Mouse (Mus musculus): Measurements from ENCODE around the gene Olfr554. TPM values are rescaled to one million over a fixed set of nuclear protein-coding genes. Genes with fewer than 3 reads are reported as not detected.
"Not testable (repeated sequence)": the region's sequence is repeated elsewhere in the genome, so short reads cannot be mapped to it uniquely, and the experiment has no call there.

Gene Olfr554
- not detected in 2 replicates for polyA plus RNA-seq (2012; rRNA removed)

DNA sequence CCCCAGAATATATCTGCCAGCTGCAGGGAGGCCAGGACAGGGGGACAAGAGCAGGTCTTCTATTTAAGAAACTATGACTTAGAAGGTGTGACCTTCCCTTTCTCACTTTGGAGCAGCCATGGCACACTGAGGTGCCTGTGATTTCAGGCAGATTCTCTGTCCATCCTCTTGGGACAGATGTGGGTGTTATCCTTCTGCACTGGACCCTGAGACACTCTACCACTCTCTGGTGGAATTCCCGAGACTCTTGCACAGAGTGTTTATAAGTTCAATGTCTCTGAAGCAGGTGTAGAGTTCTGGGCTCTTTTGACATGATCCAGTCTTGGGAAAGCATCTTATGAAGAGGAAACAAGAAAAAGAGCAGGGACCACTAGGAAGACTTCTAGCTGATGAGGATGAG is at the start of gene Olfr554:
Gene Olfr554, plus strand, starts transcription at position 301 of the 400 bp plus-strand sequence.
- DNase-seq (ENCODE audit: low read depth), result no peak

DNA sequence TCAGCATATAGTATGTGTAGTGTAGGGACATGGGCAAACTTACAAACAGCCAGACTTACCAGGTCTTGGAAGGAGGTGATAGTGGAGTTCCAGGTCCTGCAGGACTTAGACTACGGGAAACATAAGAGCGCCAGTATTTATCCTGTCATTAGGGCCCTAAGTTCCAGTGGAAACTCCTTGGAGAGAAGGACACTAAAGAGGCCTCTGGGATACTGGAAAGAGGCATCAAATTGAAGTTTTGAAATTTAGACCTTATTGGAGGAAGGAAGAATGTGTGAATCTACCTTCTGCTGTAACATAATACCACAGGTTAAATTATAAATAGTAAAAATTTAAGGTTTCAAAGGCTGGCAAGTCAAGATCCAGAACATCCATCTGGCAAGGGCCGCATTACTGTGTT is 46.4 kb upstream of the Olfr554 start, which contains the start of gene Olfr551:
Gene Olfr551, minus strand, starts transcription at position 101 of the 400 bp plus-strand sequence.
- no peak for DNase-seq (ENCODE audit: low read depth)

DNA sequence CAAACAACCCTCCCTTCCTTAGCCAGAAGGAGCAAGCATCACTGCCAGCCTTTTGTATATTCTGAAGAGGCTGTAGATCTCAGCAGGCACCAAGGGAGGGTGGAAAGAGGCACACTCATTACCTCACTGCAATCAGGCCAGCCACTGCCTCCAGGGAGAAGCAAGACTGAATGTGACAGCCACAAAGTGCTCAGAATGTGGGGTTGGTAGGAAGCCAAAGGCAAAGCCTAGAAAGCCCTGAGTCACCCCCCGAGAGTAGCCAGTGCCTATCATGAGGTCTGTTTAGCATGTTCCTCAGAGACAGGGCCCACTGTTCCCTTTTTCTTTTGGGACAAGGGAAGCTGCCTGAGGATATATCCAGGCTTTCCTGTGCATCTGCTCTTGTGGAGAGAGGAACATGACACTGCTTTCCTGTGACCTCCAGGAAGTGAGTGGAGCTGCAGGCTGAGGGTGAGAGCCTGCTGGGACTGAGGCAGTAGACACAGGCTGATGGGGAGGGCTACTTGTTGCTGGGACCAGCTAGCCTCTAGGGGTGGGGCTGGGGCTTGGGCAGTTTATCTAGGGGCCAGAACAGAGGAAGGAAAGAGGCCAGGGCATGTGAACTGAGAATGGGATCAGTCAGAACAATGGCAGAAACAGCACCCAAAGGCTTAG is 40.7 kb upstream of the Olfr554 start, which contains the start of gene Olfr552:
Gene Olfr552, plus strand, starts transcription at position 393 of the 654 bp plus-strand sequence.
- DNase-seq (ENCODE audit: low read depth), result no peak

DNA sequence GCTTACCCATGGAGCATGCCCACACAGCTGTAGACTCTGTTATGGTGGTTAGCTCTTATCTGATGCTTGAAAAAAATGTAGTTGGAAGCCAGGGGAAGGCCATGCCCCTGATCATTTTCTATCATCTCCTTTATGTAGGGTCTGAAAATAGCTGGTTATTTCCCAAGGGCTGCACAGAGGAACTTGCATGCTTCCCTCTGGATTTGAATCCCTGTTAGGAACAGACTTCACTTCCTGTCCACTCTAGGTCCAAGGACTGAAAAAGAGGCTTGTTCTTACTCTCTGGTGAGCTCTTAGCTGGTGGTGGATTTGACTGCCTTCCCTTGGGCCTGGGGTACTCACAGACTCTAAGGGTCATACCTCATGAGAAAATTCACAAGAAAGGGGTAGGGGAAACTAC is 20.1 kb upstream of the Olfr554 start, which contains the start of gene Olfr553:
Gene Olfr553, minus strand, starts transcription at position 101 of the 400 bp plus-strand sequence.
- no peak for DNase-seq (ENCODE audit: low read depth)

DNA sequence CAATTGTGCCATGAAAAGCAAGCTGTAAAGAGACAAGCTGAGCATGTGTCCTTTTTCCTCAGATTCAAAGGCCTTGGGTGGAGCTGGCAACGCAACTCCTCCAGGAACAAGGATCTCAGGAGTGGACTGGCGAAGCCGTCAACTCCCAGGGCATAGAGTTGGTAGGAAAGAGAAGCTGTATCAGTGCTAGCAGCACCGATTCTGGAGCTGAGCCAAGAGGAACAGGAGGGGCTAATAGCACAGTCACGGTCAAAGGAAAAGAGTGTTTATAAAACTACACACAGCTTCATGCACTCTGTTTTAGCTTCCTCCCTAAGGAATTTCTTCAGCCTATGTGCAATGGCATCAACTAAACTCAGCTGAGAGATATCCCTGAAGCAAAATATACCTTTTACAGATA is 18.6 kb upstream of the Olfr554 start:
- DNase-seq (ENCODE audit: low read depth), result no peak

DNA sequence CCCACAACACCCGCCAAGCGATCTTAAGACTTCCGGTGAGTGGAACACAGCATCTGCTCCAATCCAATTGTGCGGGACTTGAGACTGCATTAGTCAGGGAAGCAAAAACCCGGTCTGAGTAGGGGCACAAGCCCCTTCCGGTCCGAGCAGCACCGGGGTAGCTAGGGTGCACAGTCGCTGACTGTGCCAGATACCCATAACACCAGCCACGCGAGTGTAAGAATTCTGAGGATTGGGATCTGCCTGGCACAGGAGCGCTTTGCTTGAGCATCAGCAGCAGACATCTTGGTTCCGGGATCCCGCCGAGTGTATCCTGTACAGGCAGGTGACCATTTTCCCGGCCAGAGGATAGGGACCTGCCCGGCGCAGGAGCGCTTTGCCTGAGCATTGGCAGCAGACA is 17.9 kb upstream of the Olfr554 start:
- DNase-seq (ENCODE audit: low read depth), result not testable (repeated sequence)

DNA sequence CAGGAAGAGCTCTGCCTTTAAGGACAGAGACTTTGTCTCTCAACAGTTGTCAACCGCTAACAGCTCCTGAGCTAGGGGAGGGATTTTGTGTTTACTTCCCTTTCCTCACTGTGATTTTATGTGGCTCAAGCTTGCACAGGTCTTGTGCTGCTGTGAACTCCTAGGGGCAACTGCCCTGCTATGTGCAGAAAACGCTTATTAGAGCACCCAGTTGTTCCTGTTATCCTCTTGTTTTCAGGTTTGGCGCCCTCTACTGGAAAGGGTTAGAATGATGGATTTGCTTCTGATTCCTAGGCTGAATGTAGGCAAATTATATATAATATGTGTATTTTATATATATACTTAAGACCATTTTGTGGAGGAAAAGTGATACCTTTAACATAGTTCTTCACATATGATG is 1.6 kb upstream of the Olfr554 start:
- DNase-seq (ENCODE audit: low read depth), result peak; percentile 1

DNA sequence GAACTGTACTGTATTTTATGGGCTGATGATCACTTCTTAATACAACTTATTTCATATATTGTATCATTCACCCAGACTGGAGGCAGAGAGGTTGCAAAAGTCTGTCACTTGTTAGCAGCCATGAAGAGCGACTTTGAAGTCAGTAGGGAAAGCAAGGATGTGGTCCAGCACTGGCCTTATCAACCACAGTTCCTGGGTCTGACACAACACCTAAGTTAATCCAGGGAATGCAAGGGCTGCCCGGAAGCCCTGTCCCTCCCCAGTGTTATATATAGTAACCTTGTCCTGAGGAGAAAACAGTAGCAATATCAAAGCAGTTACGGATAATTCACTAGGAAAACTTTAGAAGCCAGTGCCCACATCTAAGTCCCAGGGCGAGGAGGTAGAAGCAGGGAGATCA is 6.7 kb downstream of the Olfr554 start:
- not testable (repeated sequence) for DNase-seq (ENCODE audit: low read depth)

DNA sequence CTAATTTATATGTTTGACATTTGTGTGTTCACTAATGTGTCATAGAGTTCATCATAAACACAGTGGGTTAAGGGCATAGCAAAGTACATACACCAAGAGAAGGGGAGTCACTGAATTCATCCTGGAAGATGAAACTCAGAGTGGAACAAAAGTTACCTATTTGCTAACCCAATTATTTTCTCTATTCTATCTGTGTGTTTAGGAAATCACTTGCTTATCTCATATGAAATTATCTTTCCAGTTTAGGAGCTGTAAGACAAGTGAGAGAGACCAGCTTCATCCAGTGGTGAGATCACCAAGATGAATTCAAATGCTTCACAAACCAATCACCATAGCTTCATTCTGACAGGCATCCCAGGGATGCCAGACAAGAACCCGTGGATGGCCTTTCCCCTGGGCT is 20.3 kb downstream of the Olfr554 start, which contains the start of gene Olfr555:
Gene Olfr555, plus strand, starts transcription at position 301 of the 400 bp plus-strand sequence.
- DNase-seq (ENCODE audit: low read depth), result no peak

DNA sequence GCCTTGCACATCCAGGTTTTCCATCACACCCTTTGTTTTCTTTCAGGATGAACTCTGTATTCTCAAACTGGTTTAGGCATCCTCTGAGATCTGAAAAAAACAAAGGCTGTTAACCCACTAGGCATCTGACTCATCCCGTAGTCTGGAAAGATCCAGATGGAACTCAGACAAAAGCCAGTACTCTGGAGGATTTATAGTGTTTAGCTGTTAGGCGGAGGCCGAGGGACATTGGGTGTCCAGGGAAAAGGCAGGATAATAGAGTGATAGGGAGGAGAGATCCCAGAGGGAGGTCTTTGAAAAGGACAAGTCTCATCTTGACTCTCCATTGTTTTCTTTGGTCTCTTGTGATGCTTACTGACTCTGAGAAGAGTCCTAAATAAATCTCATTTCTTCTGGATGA is 26.4 kb downstream of the Olfr554 start, which contains the start of gene Olfr556:
Gene Olfr556, plus strand, starts transcription at position 301 of the 400 bp plus-strand sequence.
- DNase-seq (ENCODE audit: low read depth), result no peak

DNA sequence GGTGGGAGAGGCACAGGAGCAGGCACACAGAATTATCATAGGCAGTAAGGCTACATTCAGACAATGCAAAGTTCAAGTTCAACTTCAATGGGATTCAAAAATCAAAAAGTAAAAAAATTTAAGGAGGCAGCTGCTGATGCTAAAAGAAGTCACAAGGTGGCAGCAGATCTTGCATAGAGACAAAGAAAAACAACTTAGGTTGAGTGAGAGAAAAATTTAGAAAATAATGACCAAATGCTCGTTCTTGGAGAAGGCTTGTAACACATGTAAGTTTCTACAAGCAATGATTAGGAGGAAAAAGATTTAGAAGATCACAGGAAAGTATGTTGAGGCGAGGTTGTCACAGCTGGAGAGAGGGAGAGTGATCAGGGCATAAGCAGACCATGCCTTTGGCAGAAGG is 27.1 kb downstream of the Olfr554 start:
- no peak for DNase-seq (ENCODE audit: low read depth)

DNA sequence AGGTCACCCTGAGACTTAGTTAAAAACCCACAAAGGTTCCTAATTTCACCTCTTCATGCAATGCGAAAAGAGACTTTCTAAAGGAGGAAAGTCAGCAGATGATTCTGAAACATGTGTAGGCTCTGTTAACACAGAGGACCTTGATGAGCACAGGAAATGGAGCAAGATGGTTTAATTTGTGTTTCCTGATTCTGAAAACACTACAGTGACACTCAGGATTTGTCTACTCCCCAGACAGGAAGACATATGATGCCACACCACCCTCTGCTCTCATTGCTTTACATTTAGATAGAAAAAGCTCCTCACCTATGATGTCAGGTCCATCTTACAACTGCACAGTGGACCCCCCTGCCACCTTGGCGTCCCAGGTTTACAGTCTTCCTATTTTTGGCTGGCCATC is 38.0 kb downstream of the Olfr554 start:
- no peak for DNase-seq (ENCODE audit: low read depth)

DNA sequence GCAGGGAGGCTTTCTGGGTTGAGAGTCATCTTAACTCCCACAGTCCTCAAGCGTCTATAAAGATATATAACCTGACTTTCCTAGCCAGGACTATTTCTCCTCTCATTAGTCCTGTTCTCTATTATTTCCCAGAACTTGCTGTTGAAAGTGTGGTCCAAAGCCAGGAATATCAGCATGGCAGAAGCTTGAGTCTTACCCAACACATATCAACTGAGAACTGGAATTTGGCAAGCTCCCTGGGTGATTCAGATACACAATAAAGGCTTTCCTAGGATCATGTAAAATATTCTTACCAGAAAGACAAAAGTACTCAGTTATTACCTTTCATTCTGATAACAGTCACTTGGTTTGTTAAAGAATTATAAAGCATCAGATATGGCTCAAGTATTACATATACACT is 43.7 kb downstream of the Olfr554 start:
- DNase-seq (ENCODE audit: low read depth), result no peak

DNA sequence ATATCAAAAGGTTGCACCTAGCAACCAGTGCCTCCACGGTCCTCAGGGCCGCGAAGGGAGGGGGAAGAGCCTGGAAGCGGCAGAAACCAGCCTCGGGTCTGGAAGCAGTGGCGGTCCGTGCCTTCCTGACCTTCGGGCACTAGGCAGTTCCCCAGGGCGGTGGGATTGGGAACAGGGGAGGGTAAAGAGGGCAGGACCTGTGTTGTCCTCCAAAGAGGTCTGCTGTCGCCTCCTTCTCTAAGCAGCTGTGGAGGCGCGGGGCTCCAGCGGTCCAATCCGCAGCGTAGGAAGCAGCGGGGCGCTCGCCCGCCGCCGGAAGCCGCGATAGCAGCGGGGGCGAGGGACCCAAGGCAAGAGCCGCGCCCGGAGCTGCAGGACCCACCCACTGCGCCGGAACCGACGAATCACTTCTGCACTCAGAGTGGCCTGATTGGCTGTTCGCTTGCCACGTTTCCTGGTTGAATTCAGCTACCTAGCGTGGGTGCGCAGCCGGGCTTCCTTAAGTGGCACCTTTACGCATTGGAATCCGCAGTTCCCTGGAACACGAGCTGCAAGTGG is 48.8 kb downstream of the Olfr554 start, which contains the start of gene Trim68:
Gene Trim68, minus strand, starts transcription at position 384 of the 558 bp plus-strand sequence.
- DNase-seq (ENCODE audit: low read depth), result peak; percentile 63

Other genes starting within 250 kb of the Olfr554 start
- gene Rrm1, start 196.7 kb upstream of the Olfr554 start, polyA plus RNA-seq (2012; rRNA removed), result 13.2 and 13.8 TPM in 2 replicates
- 1.5 and 2.4 TPM in 2 replicates for gene Olfr543, start 156.8 kb upstream of the Olfr554 start, polyA plus RNA-seq (2012; rRNA removed)
- gene Olfr544, start 150.1 kb upstream of the Olfr554 start, polyA plus RNA-seq (2012; rRNA removed), result not detected in 2 replicates
- gene Olfr545, start 138.9 kb upstream of the Olfr554 start, polyA plus RNA-seq (2012; rRNA removed), result not detected in 2 replicates
- gene Olfr547, start 103.7 kb upstream of the Olfr554 start, polyA plus RNA-seq (2012; rRNA removed), result not detected in 2 replicates
- not detected in 2 replicates for gene Olfr548-ps1, start 97.5 kb upstream of the Olfr554 start, polyA plus RNA-seq (2012; rRNA removed)
- gene Olfr549, start 88.6 kb upstream of the Olfr554 start, polyA plus RNA-seq (2012; rRNA removed), result not detected in 2 replicates
- 5.4 and 6.4 TPM in 2 replicates for gene Trim21, start 72.9 kb upstream of the Olfr554 start, polyA plus RNA-seq (2012; rRNA removed)
- gene Olfr550, start 67.0 kb upstream of the Olfr554 start, polyA plus RNA-seq (2012; rRNA removed), result 0.20 and 0.45 TPM in 2 replicates
- gene Olfr551, start 46.5 kb upstream of the Olfr554 start, polyA plus RNA-seq (2012; rRNA removed), result not detected in 2 replicates
- not detected in 2 replicates for gene Olfr552, start 40.7 kb upstream of the Olfr554 start, polyA plus RNA-seq (2012; rRNA removed)
- gene Olfr553, start 20.2 kb upstream of the Olfr554 start, polyA plus RNA-seq (2012; rRNA removed), result not detected in 2 replicates
- gene Olfr555, start 20.4 kb downstream of the Olfr554 start, polyA plus RNA-seq (2012; rRNA removed), result not detected in 2 replicates
- gene Olfr556, start 26.5 kb downstream of the Olfr554 start, polyA plus RNA-seq (2012; rRNA removed), result not detected in 2 replicates
- gene Trim68, start 48.9 kb downstream of the Olfr554 start, polyA plus RNA-seq (2012; rRNA removed), result 37.4 and 42.2 TPM in 2 replicates
- not detected in 2 replicates for gene Olfr557, start 57.5 kb downstream of the Olfr554 start, polyA plus RNA-seq (2012; rRNA removed)
- 2.6 and 3.6 TPM in 2 replicates for gene Olfr558, start 63.8 kb downstream of the Olfr554 start, polyA plus RNA-seq (2012; rRNA removed)
- not detected in 2 replicates for gene Olfr33, start 80.6 kb downstream of the Olfr554 start, polyA plus RNA-seq (2012; rRNA removed)
- not detected in 2 replicates for gene Olfr559, start 89.1 kb downstream of the Olfr554 start, polyA plus RNA-seq (2012; rRNA removed)
- 0.14 TPM in 1 of 2 replicates, not detected in the other for gene Olfr560, start 120.9 kb downstream of the Olfr554 start, polyA plus RNA-seq (2012; rRNA removed)
- gene Olfr78, start 121.0 kb downstream of the Olfr554 start, polyA plus RNA-seq (2012; rRNA removed), result 3.7 and 4.9 TPM in 2 replicates
- 0.09 TPM in 1 of 2 replicates, not detected in the other for gene Olfr561, start 132.8 kb downstream of the Olfr554 start, polyA plus RNA-seq (2012; rRNA removed)
- gene Olfr564, start 165.0 kb downstream of the Olfr554 start, polyA plus RNA-seq (2012; rRNA removed), result not detected in 2 replicates
- not detected in 2 replicates for gene Olfr566, start 220.3 kb downstream of the Olfr554 start, polyA plus RNA-seq (2012; rRNA removed)
- not detected in 2 replicates for gene Olfr568, start 238.7 kb downstream of the Olfr554 start, polyA plus RNA-seq (2012; rRNA removed)

Measured in gonadal fat pad, adult 2 months (tissue).